Mouse (Mus musculus): ENCODE results near the gene Lrrc19.
"Not testable (repeated sequence)": the region's sequence is repeated elsewhere in the genome, so short reads cannot be mapped to it uniquely, and the experiment has no call there.

DNA sequence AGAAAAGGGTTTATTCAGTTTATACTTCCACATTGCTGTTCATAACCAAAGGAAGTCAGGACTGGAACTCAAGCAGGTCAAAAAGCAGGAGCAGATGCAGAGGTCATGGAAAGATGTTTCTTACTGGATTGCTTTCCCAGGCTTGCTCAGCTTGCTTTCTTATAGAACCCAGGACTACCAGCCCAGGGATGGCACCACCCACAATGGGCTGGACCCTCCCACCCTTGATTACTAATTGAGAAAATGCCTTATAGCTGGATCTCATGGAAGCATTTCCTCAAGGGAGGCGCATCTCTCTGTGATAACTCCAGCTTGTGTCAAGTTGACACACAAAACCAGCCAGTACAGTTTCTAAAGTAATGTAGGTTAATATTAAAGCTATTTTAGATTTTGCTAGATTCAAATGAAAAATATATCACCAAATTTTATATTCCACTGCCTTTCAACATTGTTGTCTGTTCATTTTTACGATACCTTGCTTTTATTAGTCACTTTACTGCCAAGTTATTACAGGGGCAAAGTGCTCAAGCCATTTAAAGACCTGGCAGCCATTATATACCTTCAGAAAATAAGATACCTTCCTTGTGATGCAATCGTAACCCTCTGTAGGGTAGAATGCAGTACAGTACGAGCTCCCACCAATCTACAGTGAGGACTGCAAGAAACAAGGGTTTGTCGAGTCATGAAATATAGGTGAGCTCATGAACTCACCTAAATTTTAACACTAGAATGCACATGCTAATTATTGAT, 657 bp upstream of the Lrrc19 start:
- not testable (repeated sequence) for TF ChIP-seq CTCF, POLR2A (IDR thresholded peaks at IDR 0.05; ENCODE audit: insufficient read depth, low read depth, low read length)
